Mouse (Mus musculus): ENCODE data around the gene Napa. TPM values are rescaled to one million over a fixed set of nuclear protein-coding genes. Genes with fewer than 3 reads are reported as not detected.

The Napa gene
- polyA plus RNA-seq, 1 experiment from 2014 or later, result 214 TPM

DNA sequence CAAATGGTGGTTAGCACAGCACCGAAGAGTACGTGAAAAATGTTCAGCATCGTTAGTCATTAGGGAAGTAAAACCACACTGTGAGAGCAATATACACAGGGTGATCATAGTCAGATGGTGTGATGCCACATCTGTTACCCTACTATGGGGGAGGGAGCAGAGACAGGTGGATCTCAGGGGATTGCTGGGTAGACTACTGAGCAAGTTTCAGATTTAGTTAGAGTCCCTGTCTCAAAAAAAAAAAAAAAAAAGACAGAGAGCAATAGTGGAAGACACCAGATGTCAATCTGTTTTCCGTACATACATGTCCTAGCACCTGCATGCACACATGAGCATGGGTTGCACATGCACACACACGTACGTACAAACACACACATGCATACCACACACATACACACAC, 42.6 kb upstream of the Napa start:
- peaks cover 9% of the 10 kb centered on the region for H3K4me1 ChIP-seq (replicated peaks; ENCODE audit: control insufficient read depth, insufficient read depth, low read length)
- no peak overlapping the region for H3K4me2 ChIP-seq (replicated peaks)
- H3K9ac ChIP-seq, result no peak overlapping the region
- no peak overlapping the region for H3K27ac ChIP-seq
- WGBS, result 84% methylated on average over 6 of the region's 6 CpGs
- H3K36me3 ChIP-seq (replicated peaks; ENCODE audit: control insufficient read depth, insufficient read depth), result no peaks in the 10 kb centered on the region
- H3K27me3 ChIP-seq (ENCODE audit: control insufficient read depth, insufficient read depth, low read length), result peaks cover 5% of the 10 kb centered on the region; the same call in 1 of the 2 replicates
- ATAC-seq (ENCODE audit: low FRiP score) (no peak), DNase-seq (ENCODE audit: low spot score) (no peak)
- H3K4me3 ChIP-seq (replicated peaks; ENCODE audit: low read length), result no peak overlapping the region
- no peaks in the 10 kb centered on the region for H3K9me3 ChIP-seq (ENCODE audit: control insufficient read depth, low read length)

- no peaks in the 10 kb centered on the region for H3K36me3 ChIP-seq (replicated peaks; ENCODE audit: control insufficient read depth, insufficient read depth)
- H3K9ac ChIP-seq, result no peak overlapping the region
- H3K4me1 ChIP-seq (replicated peaks; ENCODE audit: control insufficient read depth, insufficient read depth, low read length), result peaks cover 9% of the 10 kb centered on the region
- no peak overlapping the region for H3K4me2 ChIP-seq (replicated peaks)
- ATAC-seq (ENCODE audit: low FRiP score) (no peak), DNase-seq (ENCODE audit: low spot score) (no peak)
- 30% methylated on average over 5 of the region's 5 CpGs for WGBS
- H3K27me3 ChIP-seq (ENCODE audit: control insufficient read depth, insufficient read depth, low read length), result peaks cover 11% of the 10 kb centered on the region; the same call in 1 of the 2 replicates
- no peak overlapping the region for H3K27ac ChIP-seq
- H3K4me3 ChIP-seq (replicated peaks; ENCODE audit: low read length), result no peak overlapping the region
- H3K9me3 ChIP-seq (ENCODE audit: control insufficient read depth, low read length), result no peaks in the 10 kb centered on the region
Measured at GRCm38 (mm10) chr7:16056459-16057135, 41.7 kb upstream of the Napa start.

DNA sequence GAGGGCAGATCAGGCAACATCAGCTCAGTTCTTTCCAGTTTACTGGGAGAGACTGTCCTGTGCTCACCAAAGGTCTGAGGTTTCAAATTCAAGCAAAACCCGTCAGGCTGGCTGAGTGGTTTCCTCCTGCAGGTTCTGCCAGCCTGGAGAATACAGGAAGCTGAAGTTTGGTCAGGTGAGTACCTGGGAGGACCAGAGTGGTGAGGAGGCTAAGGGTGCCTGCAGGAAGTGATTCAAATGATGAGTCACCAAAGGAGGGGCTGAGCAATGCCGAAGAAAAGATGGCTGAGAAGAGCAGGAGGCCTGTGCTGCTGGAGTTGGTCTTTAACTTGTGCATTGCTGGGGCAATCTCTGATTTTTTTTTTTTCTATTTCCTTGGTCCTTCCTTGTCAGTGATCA, 41.1 kb upstream of the Napa start:
- no peaks in the 10 kb centered on the region for H3K36me3 ChIP-seq (replicated peaks; ENCODE audit: control insufficient read depth, insufficient read depth)
- H3K4me1 ChIP-seq (replicated peaks; ENCODE audit: control insufficient read depth, insufficient read depth, low read length), result peaks cover 6% of the 10 kb centered on the region
- no peak overlapping the region for H3K4me3 ChIP-seq (replicated peaks; ENCODE audit: low read length)
- peaks cover 15% of the 10 kb centered on the region for H3K27me3 ChIP-seq (ENCODE audit: control insufficient read depth, insufficient read depth, low read length)
- 64% methylated on average over 2 of the region's 2 CpGs for WGBS
- no peak overlapping the region for H3K27ac ChIP-seq
- H3K4me2 ChIP-seq (replicated peaks), result no peak overlapping the region
- no peak for ATAC-seq (ENCODE audit: low FRiP score)
- no peaks in the 10 kb centered on the region for H3K9me3 ChIP-seq (ENCODE audit: control insufficient read depth, low read length)
- no peak for DNase-seq (ENCODE audit: low spot score)
- no peak overlapping the region for H3K9ac ChIP-seq

DNA sequence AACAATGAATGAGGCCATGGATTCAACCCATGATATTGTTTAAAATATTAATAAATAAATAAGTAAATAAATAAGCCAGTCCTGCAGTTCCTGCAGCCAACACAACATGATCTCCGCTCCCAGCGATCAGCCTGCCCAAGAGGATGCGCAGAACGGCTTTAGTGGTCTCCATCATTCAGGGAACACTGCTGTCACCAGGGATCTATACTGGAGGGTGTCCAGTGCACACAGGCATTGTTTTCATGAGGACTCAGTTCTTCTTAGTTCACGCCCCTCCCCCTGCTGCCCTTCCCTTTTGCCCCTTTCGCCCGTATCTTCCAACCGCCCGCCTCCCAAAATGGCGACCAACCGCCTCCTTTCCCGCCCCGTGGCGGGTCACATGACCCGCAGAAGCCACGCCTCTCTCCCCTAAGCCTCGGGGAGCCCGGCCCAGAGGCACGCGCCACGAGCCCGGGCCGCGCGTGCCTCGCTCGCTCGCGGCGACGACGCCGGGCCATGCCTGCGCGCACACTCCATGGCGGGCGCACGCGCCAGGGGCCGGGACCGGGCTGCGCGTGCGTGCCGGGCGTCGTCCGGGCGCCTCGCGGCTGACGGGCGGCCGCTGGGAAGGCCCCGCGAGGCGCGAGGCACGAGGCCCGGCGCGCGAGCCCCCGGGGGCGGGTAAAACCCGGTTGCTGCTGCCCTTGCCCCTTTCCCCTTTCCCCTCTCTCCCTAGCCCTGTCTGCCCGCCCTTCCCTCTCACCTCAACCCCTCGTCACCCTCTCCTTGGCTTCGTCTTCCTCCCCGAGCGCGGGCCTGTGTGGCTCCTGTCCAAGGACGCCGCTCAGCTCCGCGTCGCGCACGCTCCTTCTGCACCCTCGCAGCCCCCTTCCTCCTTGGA, 36.8 kb upstream of the Napa start, which contains the start of gene Zfp541:
Zfp541 (plus strand) TSS at position 596 of the 880 bp plus-strand sequence.
- Histone ChIP-seq H3K9me3 (ENCODE audit: control insufficient read depth, low read length) (no peaks in the 10 kb centered on the region), H3K4me1 (replicated peaks; ENCODE audit: control insufficient read depth, insufficient read depth, low read length) (no peaks in the 10 kb centered on the region), H3K4me3 (replicated peaks; ENCODE audit: low read length) (peak within 1 kb of the TSS; percentile 18), H3K27me3 (ENCODE audit: control insufficient read depth, insufficient read depth, low read length) (peaks cover 16% of the 10 kb centered on the region), H3K4me2 (replicated peaks) (peak within 1 kb of the TSS; percentile 36), H3K9ac (no peak within 1 kb of the TSS), H3K36me3 (replicated peaks; ENCODE audit: control insufficient read depth, insufficient read depth) (no peaks in the 10 kb centered on the region), H3K27ac (no peak within 1 kb of the TSS)
- ATAC-seq (ENCODE audit: low FRiP score) (no peak), DNase-seq (ENCODE audit: low spot score) (no peak)
- 49% methylated on average over 61 of the region's 80 CpGs for WGBS

DNA sequence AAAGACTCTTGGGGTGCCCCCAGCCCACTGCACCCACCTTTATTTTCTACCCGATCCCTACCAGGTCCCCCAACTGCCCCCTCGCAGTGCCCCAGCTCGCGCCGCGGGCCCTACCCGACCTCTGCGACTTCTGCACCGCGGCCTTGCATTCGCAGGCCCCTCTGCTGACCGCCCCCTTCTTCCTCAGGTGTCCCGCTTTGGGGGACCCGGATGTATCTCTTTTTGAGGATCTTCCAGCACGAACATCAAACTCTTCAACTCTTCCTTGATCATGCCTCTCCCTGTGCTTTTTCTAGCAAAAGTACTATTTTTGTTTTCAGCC, 36.2 kb upstream of the Napa start:
- DNase-seq (ENCODE audit: low spot score) (no peak), ATAC-seq (ENCODE audit: low FRiP score) (no peak)
- H3K36me3 ChIP-seq (replicated peaks; ENCODE audit: control insufficient read depth, insufficient read depth), result no peaks in the 10 kb centered on the region
- H3K27ac ChIP-seq, result no peak overlapping the region
- no peak overlapping the region for H3K4me2 ChIP-seq (replicated peaks)
- no peak overlapping the region for H3K9ac ChIP-seq
- H3K27me3 ChIP-seq (ENCODE audit: control insufficient read depth, insufficient read depth, low read length), result peaks cover 16% of the 10 kb centered on the region
- no peak overlapping the region for H3K4me3 ChIP-seq (replicated peaks; ENCODE audit: low read length)
- no peaks in the 10 kb centered on the region for H3K9me3 ChIP-seq (ENCODE audit: control insufficient read depth, low read length)
- H3K4me1 ChIP-seq (replicated peaks; ENCODE audit: control insufficient read depth, insufficient read depth, low read length), result no peaks in the 10 kb centered on the region
- WGBS, result 72% methylated on average over 15 of the region's 15 CpGs

- peaks cover 16% of the 10 kb centered on the region for H3K27me3 ChIP-seq (ENCODE audit: control insufficient read depth, insufficient read depth, low read length)
- H3K4me3 ChIP-seq (replicated peaks; ENCODE audit: low read length), result no peak overlapping the region
- no peak overlapping the region for H3K4me2 ChIP-seq (replicated peaks)
- no peaks in the 10 kb centered on the region for H3K4me1 ChIP-seq (replicated peaks; ENCODE audit: control insufficient read depth, insufficient read depth, low read length)
- DNase-seq (ENCODE audit: low spot score), result no peak
- WGBS, result 25% methylated on average over 4 of the region's 4 CpGs
- H3K9me3 ChIP-seq (ENCODE audit: control insufficient read depth, low read length), result no peaks in the 10 kb centered on the region
- no peak overlapping the region for H3K9ac ChIP-seq
- H3K36me3 ChIP-seq (replicated peaks; ENCODE audit: control insufficient read depth, insufficient read depth), result no peaks in the 10 kb centered on the region
- no peak overlapping the region for H3K27ac ChIP-seq
- ATAC-seq (ENCODE audit: low FRiP score), result no peak
Measured at GRCm38 (mm10) chr7:16063490-16063889, 34.8 kb upstream of the Napa start.

GRCm38 (mm10) chr7:16070846-16071245, 27.4 kb upstream of the Napa start:
- ATAC-seq (ENCODE audit: low FRiP score), result no peak

DNA sequence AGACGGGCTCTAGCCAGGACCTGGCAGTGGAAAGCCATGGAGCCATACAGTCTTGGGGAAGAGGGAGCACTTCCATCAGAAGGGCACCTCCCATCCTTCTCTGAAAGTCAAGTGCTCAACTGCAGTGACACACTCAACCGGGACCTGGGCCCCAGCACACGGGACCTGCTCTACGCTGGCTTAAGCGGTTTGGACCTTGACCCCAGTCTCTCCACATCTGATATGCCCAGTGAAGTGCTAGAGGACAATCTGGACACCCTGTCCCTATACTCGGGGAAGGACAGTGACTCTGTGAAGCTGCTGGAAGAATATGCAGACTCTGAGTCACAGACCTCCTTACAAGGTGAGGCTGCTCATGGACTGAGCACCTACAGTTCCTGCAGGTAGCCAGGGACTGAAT, 26.4 kb upstream of the Napa start:
- Histone ChIP-seq H3K36me3 (replicated peaks; ENCODE audit: control insufficient read depth, insufficient read depth) (no peaks in the 10 kb centered on the region), H3K4me1 (replicated peaks; ENCODE audit: control insufficient read depth, insufficient read depth, low read length) (no peaks in the 10 kb centered on the region), H3K4me2 (replicated peaks) (no peak overlapping the region), H3K27me3 (ENCODE audit: control insufficient read depth, insufficient read depth, low read length) (no peaks in the 10 kb centered on the region; the same call in 1 of the 2 replicates), H3K9ac (no peak overlapping the region), H3K4me3 (replicated peaks; ENCODE audit: low read length) (no peak overlapping the region), H3K27ac (no peak overlapping the region), H3K9me3 (ENCODE audit: control insufficient read depth, low read length) (no peaks in the 10 kb centered on the region)
- WGBS, result 87% methylated on average over 6 of the region's 6 CpGs
- no peak for ATAC-seq (ENCODE audit: low FRiP score)
- no peak for DNase-seq (ENCODE audit: low spot score)

More at GRCm38 (mm10) chr7:16070846-16071245, 27.4 kb upstream of the Napa start:
- no peak overlapping the region for H3K4me2 ChIP-seq (replicated peaks)
- H3K9me3 ChIP-seq (ENCODE audit: control insufficient read depth, low read length), result no peaks in the 10 kb centered on the region
- H3K36me3 ChIP-seq (replicated peaks; ENCODE audit: control insufficient read depth, insufficient read depth), result no peaks in the 10 kb centered on the region
- H3K4me3 ChIP-seq (replicated peaks; ENCODE audit: low read length), result no peak overlapping the region
- DNase-seq (ENCODE audit: low spot score), result no peak
- no peaks in the 10 kb centered on the region for H3K4me1 ChIP-seq (replicated peaks; ENCODE audit: control insufficient read depth, insufficient read depth, low read length)
- no peak overlapping the region for H3K9ac ChIP-seq
- H3K27me3 ChIP-seq (ENCODE audit: control insufficient read depth, insufficient read depth, low read length), result no peaks in the 10 kb centered on the region; the same call in 1 of the 2 replicates
- H3K27ac ChIP-seq, result no peak overlapping the region

GRCm38 (mm10) chr7:16079947-16080346, 18.3 kb upstream of the Napa start:
- WGBS, result 61% methylated on average over 1 of the region's 1 CpGs
- Histone ChIP-seq H3K4me2 (replicated peaks) (no peak overlapping the region), H3K9ac (no peak overlapping the region), H3K36me3 (replicated peaks; ENCODE audit: control insufficient read depth, insufficient read depth) (no peaks in the 10 kb centered on the region), H3K9me3 (ENCODE audit: control insufficient read depth, low read length) (no peaks in the 10 kb centered on the region), H3K4me1 (replicated peaks; ENCODE audit: control insufficient read depth, insufficient read depth, low read length) (no peaks in the 10 kb centered on the region), H3K27me3 (ENCODE audit: control insufficient read depth, insufficient read depth, low read length) (no peaks in the 10 kb centered on the region), H3K27ac (no peak overlapping the region), H3K4me3 (replicated peaks; ENCODE audit: low read length) (no peak overlapping the region)
- ATAC-seq (ENCODE audit: low FRiP score) (no peak), DNase-seq (ENCODE audit: low spot score) (no peak)
